Mouse (Mus musculus) limb, embryonic 14.5 days (tissue): ENCODE data around the gene Fam118b. TPM values are rescaled to one million over a fixed set of nuclear protein-coding genes. Genes with fewer than 3 reads are reported as not detected.

Experiments
- ATAC-seq: fragments of 200-750 bp; cut with Nextera tagmentation; 2 replicates; pipeline ENCODE4 v1.8.0; 2017; ENCODE audit warnings: low read depth, moderate number of reproducible peaks, moderate TSS enrichment; ENCODE audit not compliant: low FRiP score
- DNase-seq: peaks from one replicate; pipeline ENCODE4 v3.0.0-alpha.2; 2015; ENCODE audit warnings: low spot score
- H3K27ac ChIP-seq: fragments of 300-500 bp; sonication (generic); replicated peaks from 2 replicates; pipeline ENCODE4 v1.5.1; 2014; ENCODE audit warnings: low read depth, mild to moderate bottlenecking, low read length, moderate library complexity, mixed read lengths
- H3K27me3 ChIP-seq: fragments of 300-500 bp; sonication (generic); 2 replicates; pipeline ENCODE4 v1.6.1; 2014; ENCODE audit warnings: low read length, mixed read lengths; ENCODE audit not compliant: control insufficient read depth, insufficient read depth
- H3K36me3 ChIP-seq: fragments of 300-500 bp; sonication (generic); 2 replicates; pipeline ENCODE4 v1.6.1; 2014; ENCODE audit warnings: mild to moderate bottlenecking, low read length, moderate library complexity, mixed read lengths; ENCODE audit not compliant: control insufficient read depth, insufficient read depth
- H3K4me1 ChIP-seq: fragments of 300-500 bp; sonication (generic); 2 replicates; pipeline ENCODE4 v1.6.1; 2014; ENCODE audit warnings: antibody characterized with exemption, low read length, mixed read lengths; ENCODE audit not compliant: control insufficient read depth, insufficient read depth
- H3K4me2 ChIP-seq: fragments of 300-500 bp; sonication (generic); replicated peaks from 2 replicates; pipeline ENCODE4 v1.6.1; 2014; ENCODE audit warnings: low read depth, mild to moderate bottlenecking, low read length, moderate library complexity; ENCODE audit not compliant: severe bottlenecking
- H3K4me3 ChIP-seq: fragments of 300-500 bp; sonication (generic); replicated peaks from 2 replicates; pipeline ENCODE4 v1.5.1; 2014; ENCODE audit warnings: low read length
- H3K9ac ChIP-seq: fragments of 300-500 bp; sonication (generic); 2 replicates; pipeline ENCODE4 v1.6.1; 2014; ENCODE audit warnings: mild to moderate bottlenecking, low read depth, low read length, moderate library complexity; ENCODE audit not compliant: severe bottlenecking
- H3K9me3 ChIP-seq: fragments of 300-500 bp; sonication (generic); 2 replicates; pipeline ENCODE4 v1.6.1; 2016; ENCODE audit warnings: low read length; ENCODE audit not compliant: control insufficient read depth
- POLR2A ChIP-seq: fragments of 200-500 bp; IDR thresholded peaks from 2 replicates; pipeline ENCODE4 v1.8.0; 2012; ENCODE audit warnings: inconsistent platforms, mild to moderate bottlenecking, moderate library complexity, borderline replicate concordance; ENCODE audit not compliant: insufficient read depth, insufficient read length; ENCODE audit errors: extremely low read depth
- WGBS: fragments of 180-500 bp; shearing (Covaris S2); extraction: QIAGEN DNeasy Blood & Tissue Kit; methylation state at CpG from one replicate; pipeline ENCODE4 v1.1.7; 2014; 5-methylcytosine and 5-hydroxymethylcytosine counted together
- polyA plus RNA-seq, 2 experiments: library from polyadenylated mRNA; depleted of rRNA in 1 of 2; stranded (reverse) in 1 of 2; unstranded in 1 of 2; fragments of >200 nt; fragmentation: Nextera tagmentation in 1 of 2; extraction: Ambion mirVana in 1 of 2; gene quantifications; 2 replicates each; pipeline versions ENCODE4 v1.2.1 to v1.2.3; 2012 to 2014

The Fam118b gene
- 29.3 and 29.6 TPM in 2 replicates for polyA plus RNA-seq (2012; rRNA removed)
- polyA plus RNA-seq (2014; fragmentation: Nextera tagmentation; extraction: Ambion mirVana), result 45.3 and 47.9 TPM in 2 replicates

DNA sequence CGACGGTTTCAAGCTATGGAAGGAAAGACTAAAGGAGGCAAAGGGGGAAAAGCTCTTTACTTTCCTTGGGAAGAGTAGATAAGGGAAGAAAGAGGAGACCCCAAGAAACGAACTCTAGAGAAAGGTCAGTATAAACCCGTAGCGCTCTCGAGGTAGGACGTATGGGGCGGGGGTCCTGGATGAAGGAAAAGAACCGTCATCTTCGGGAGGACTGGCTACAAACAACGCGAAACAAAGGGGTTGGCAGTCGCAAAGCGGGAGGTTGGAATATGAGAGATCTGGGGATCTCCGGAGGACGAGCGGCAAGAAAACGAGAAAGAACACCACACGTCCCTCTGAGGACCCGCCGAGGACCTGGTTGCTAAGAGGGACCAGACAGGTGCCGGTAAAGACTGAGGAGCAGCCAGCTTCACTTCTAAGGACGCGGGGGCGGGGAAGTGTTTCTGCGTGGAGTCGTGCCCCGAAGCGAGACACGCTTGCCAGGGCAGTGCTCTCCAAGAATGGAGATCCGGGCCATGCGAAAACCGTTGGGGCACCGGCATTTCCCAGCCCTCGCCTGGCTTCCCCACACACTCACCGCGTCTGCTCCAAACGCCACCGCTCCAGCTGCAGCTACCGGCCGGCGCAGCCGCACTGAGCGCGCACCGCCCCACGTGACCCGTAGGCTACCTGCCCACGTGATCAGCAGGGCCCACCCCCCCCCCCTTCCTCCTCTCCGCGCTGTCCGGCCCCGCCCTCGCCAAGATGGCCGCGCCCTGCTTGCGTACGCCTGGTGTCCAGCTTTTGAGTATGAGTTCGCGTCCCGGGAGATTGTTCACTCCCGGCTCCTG, at the start of gene Fam118b, which contains the start of gene Rpusd4:
Fam118b (minus strand) TSS at position 660 of the 830 bp plus-strand sequence.
Rpusd4 (plus strand) TSS at position 720 of the 830 bp plus-strand sequence.
- Histone ChIP-seq H3K4me1 (peaks cover 17% of the 10 kb centered on the region), H3K9me3 (no peaks in the 10 kb centered on the region), H3K36me3 (peaks cover 11% of the 10 kb centered on the region), H3K4me2 (peak within 1 kb of the TSS; percentile 71), H3K27me3 (no peaks in the 10 kb centered on the region), H3K27ac (peak within 1 kb of the TSS; percentile 55; the same call in 1 of the 2 replicates), H3K9ac (peak within 1 kb of the TSS; percentile 78), H3K4me3 (peak within 1 kb of the TSS; percentile 76)
- DNase-seq (peak; percentile 89), ATAC-seq (peak; percentile 97)
- WGBS, result under 1% methylated on average over 54 of the region's 62 CpGs
- TF ChIP-seq POLR2A, result peak; percentile 86; the same call in 1 of the 2 replicates

DNA sequence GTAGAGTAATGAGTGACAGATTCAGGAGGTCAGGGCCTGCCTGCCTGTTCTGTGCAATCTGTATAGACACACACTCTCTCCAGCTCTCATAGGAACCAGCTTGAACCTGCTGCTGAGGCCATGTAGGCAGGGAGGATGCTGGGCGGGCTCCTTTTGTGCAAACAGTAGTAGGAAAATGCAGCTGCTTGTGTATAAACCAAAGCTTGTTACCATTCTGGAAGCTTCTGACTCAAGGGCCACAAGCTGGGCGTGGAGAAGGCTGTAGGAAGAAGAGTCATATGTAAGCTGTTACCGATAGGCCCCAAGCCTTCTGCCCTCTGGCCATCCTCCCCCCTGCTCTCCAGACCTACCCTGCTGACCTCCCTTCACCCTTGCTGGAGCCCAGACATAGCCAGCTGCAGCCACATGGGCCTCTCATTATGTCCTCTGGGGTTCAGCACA, 49.2 kb upstream of the Fam118b start:
- Histone ChIP-seq H3K9me3 (no peaks in the 10 kb centered on the region), H3K9ac (no peak overlapping the region), H3K27me3 (no peaks in the 10 kb centered on the region), H3K4me1 (peaks cover 64% of the 10 kb centered on the region), H3K4me2 (no peak overlapping the region), H3K27ac (no peak overlapping the region), H3K36me3 (no peaks in the 10 kb centered on the region), H3K4me3 (no peak overlapping the region)
- DNase-seq (no peak), ATAC-seq (no peak)
- no peak for TF ChIP-seq POLR2A
- 54% methylated on average over 3 of the region's 3 CpGs for WGBS

DNA sequence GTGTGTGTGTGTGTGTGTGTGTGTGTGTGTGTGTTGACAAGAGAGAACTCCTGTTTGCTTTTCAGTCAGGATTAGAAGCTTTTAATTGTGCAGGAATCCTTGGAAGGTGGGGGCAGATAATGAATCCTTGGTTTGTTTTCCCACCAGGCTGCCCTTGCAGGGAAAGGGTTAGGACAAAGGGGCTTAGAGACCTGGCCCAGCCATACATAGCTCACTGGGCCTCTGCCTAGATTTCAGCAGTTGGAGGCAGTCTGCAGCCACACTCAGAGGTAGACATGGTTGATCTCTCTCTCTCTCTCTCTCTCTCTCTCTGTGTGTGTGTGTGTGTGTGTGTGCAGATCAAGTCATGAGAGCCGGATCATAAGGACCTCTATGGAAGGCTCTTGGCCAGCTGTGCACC, 46.6 kb upstream of the Fam118b start:
- WGBS, result 50% methylated on average over 1 of the region's 1 CpGs
- no peak for TF ChIP-seq POLR2A
- no peak overlapping the region for H3K4me3 ChIP-seq
- H3K9ac ChIP-seq, result no peak overlapping the region
- DNase-seq, result no peak
- no peaks in the 10 kb centered on the region for H3K27me3 ChIP-seq
- H3K4me1 ChIP-seq, result peaks cover 70% of the 10 kb centered on the region
- no peaks in the 10 kb centered on the region for H3K9me3 ChIP-seq
- ATAC-seq, result no peak
- 0 out of 2 replicates have a peak overlapping the region, but pooled peaks have one; percentile 26 for H3K27ac ChIP-seq
- H3K4me2 ChIP-seq, result no peak overlapping the region
- no peaks in the 10 kb centered on the region for H3K36me3 ChIP-seq

DNA sequence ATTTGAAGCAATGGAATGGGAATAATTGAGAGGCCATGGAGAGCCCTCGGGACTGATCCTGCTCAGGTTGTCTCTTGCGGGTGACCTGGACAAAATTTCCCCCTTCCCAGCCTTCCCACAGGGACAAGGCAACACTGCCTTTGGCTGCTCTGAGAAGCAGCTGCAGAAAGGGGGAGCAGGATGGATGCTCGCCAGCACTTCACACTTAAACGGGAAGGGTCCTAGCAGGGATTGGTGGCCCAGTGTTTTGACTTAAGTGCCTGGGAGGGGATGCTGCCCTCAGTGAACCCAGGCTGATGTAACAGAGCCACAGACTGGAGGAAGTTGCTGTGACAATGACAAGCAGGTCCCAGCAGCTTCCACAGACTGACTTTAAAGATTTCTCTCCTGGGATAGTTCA, 46.0 kb upstream of the Fam118b start:
- no peaks in the 10 kb centered on the region for H3K27me3 ChIP-seq
- H3K4me1 ChIP-seq, result peaks cover 63% of the 10 kb centered on the region
- WGBS, result 22% methylated on average over 4 of the region's 4 CpGs
- H3K4me2 ChIP-seq, result no peak overlapping the region
- ATAC-seq, result peak; percentile 17; the same call in 1 of the 2 replicates
- H3K9me3 ChIP-seq, result no peaks in the 10 kb centered on the region
- TF ChIP-seq POLR2A, result no peak
- no peaks in the 10 kb centered on the region for H3K36me3 ChIP-seq
- H3K9ac ChIP-seq, result no peak overlapping the region
- no peak overlapping the region for H3K4me3 ChIP-seq
- DNase-seq, result no peak
- H3K27ac ChIP-seq, result peak overlapping the region; percentile 26; the same call in 1 of the 2 replicates

DNA sequence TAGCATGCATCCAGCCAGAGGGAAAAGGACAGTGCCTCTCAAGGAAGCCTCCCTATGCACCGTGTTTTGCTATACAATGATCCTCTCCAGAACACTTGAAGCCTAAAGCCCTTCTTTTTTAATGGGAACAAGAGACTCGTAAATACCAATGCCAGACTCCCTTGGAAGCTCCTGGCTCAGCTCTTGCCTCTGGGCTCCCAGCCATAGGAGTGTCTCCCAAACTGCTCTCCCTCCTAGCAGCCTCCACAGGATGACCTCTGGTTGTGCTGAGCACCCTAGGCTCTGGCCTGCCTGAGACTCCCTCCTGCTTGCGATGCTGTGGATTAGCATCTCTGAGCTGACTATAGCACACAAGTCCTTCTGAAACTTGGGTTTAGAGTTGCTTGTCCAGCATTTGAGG, 44.9 kb upstream of the Fam118b start:
- no peak for TF ChIP-seq POLR2A
- no peaks in the 10 kb centered on the region for H3K36me3 ChIP-seq
- H3K4me1 ChIP-seq, result peaks cover 53% of the 10 kb centered on the region
- peak overlapping the region; percentile 26; the same call in 1 of the 2 replicates for H3K27ac ChIP-seq
- peak; percentile 58 for ATAC-seq
- WGBS, result 27% methylated on average over 3 of the region's 3 CpGs
- H3K27me3 ChIP-seq, result no peaks in the 10 kb centered on the region
- no peaks in the 10 kb centered on the region for H3K9me3 ChIP-seq
- H3K4me3 ChIP-seq, result no peak overlapping the region
- no peak overlapping the region for H3K4me2 ChIP-seq
- H3K9ac ChIP-seq, result no peak overlapping the region
- peak; percentile 82 for DNase-seq
